Mouse (Mus musculus): ENCODE data around the gene Mme.

- TF ChIP-seq CTCF (IDR thresholded peaks at IDR 0.05; ENCODE audit: borderline replicate concordance, control insufficient read depth, extremely low read depth, insufficient read depth, low read length, poor library complexity), result no peak
- TF ChIP-seq POLR2A (IDR thresholded peaks at IDR 0.05; ENCODE audit: control insufficient read depth, extremely low read depth, insufficient read depth, low read length, poor library complexity), result no peak
These were observed 103.7 kb downstream of the Mme start for GRCm38 (mm10) chr3:63344998-63345397.
